Mouse (Mus musculus) embryonic facial prominence, embryonic 14.5 days (tissue): ENCODE results near the gene Paqr4. TPM values are rescaled to one million over a fixed set of nuclear protein-coding genes. Genes with fewer than 3 reads are reported as not detected.

Experiments
- ATAC-seq: fragments of 200-750 bp; cut with Nextera tagmentation; 2 replicates; pipeline ENCODE4 v1.8.0; 2017; ENCODE audit warnings: low read depth, moderate number of reproducible peaks, moderate TSS enrichment
- DNase-seq: peaks from one replicate; pipeline ENCODE4 v3.0.0-alpha.2; 2015; ENCODE audit warnings: low spot score
- H3K27ac ChIP-seq: fragments of 300-500 bp; sonication (generic); replicated peaks from 2 replicates; pipeline ENCODE4 v1.5.1; 2014; ENCODE audit warnings: low read depth, mild to moderate bottlenecking, low read length, moderate library complexity
- H3K27me3 ChIP-seq: fragments of 300-500 bp; sonication (generic); replicated peaks from 2 replicates; pipeline ENCODE4 v1.6.1; 2014; ENCODE audit warnings: low read length; ENCODE audit not compliant: control insufficient read depth, insufficient read depth
- H3K36me3 ChIP-seq: fragments of 300-500 bp; sonication (generic); 2 replicates; pipeline ENCODE4 v1.6.1; 2014; ENCODE audit warnings: low read length, mixed read lengths; ENCODE audit not compliant: control insufficient read depth, insufficient read depth
- H3K4me1 ChIP-seq: fragments of 300-500 bp; sonication (generic); 2 replicates; pipeline ENCODE4 v1.6.1; 2014; ENCODE audit warnings: antibody characterized with exemption, low read length; ENCODE audit not compliant: control insufficient read depth, insufficient read depth
- H3K4me2 ChIP-seq: fragments of 300-500 bp; sonication (generic); 2 replicates; pipeline ENCODE4 v1.6.1; 2014; ENCODE audit warnings: low read depth, mild to moderate bottlenecking, low read length, moderate library complexity, mixed read lengths
- H3K4me3 ChIP-seq: fragments of 300-500 bp; sonication (generic); 2 replicates; pipeline ENCODE4 v1.5.1; 2014; ENCODE audit warnings: low read depth, mild to moderate bottlenecking, low read length
- H3K9ac ChIP-seq: fragments of 300-500 bp; sonication (generic); 2 replicates; pipeline ENCODE4 v1.6.1; 2014; ENCODE audit warnings: low read depth, mild to moderate bottlenecking, low read length, moderate library complexity, mixed read lengths
- H3K9me3 ChIP-seq: fragments of 300-500 bp; sonication (generic); 2 replicates; pipeline ENCODE4 v1.6.1; 2016; ENCODE audit warnings: low read length; ENCODE audit not compliant: control insufficient read depth
- WGBS: fragments of 180-500 bp; shearing (Covaris S2); extraction: QIAGEN DNeasy Blood & Tissue Kit; methylation state at CpG from one replicate; pipeline ENCODE4 v1.1.7; 2014; 5-methylcytosine and 5-hydroxymethylcytosine counted together
- polyA plus RNA-seq: library from polyadenylated mRNA; unstranded; fragments of >200 nt; fragmentation: Nextera tagmentation; extraction: Ambion mirVana; gene quantifications from 2 replicates; pipeline ENCODE4 v1.2.1, GENCODE M21; 2014

Gene Paqr4
- 20.9 and 22.9 TPM in 2 replicates for polyA plus RNA-seq

- 7% methylated on average over 13 of the region's 13 CpGs for WGBS
- Histone ChIP-seq H3K27me3 (peaks cover 74% of the 10 kb centered on the region), H3K36me3 (no peaks in the 10 kb centered on the region; the same call in 1 of the 2 replicates), H3K9ac (peak within 1 kb of the TSS; percentile 69), H3K4me2 (peak within 1 kb of the TSS; percentile 97), H3K9me3 (no peaks in the 10 kb centered on the region), H3K4me3 (peak within 1 kb of the TSS; percentile 72), H3K27ac (no peak within 1 kb of the TSS; the same call in 1 of the 2 replicates), H3K4me1 (peaks cover 21% of the 10 kb centered on the region)
- DNase-seq (peak; percentile 29), ATAC-seq (peak; percentile 12)
Observed at GRCm38 (mm10) chr17:23740598-23741021, at the start of gene Paqr4. Gene Paqr4, minus strand, starts transcription at chr17:23740867.

- H3K36me3 ChIP-seq: no peaks in the 10 kb centered on the region
- peak overlapping the region; percentile 91 for H3K27ac ChIP-seq
- H3K9me3 ChIP-seq: no peaks in the 10 kb centered on the region
- ATAC-seq: no peak
- peak overlapping the region; percentile 83 for H3K4me2 ChIP-seq
- H3K4me3 ChIP-seq: peak overlapping the region; percentile 57
- H3K9ac ChIP-seq: peak overlapping the region; percentile 88
- no peak for DNase-seq
- WGBS: 22% methylated on average over 8 of the region's 8 CpGs
- H3K27me3 ChIP-seq: no peaks in the 10 kb centered on the region
- H3K4me1 ChIP-seq: peaks cover 19% of the 10 kb centered on the region
Observed at GRCm38 (mm10) chr17:23789749-23790268, 49.1 kb upstream of the Paqr4 start.

- ATAC-seq: no peak
- DNase-seq: no peak
- Histone ChIP-seq H3K4me3 (no peak overlapping the region), H3K4me1 (peaks cover 19% of the 10 kb centered on the region), H3K36me3 (no peaks in the 10 kb centered on the region), H3K9me3 (no peaks in the 10 kb centered on the region), H3K9ac (no peak overlapping the region), H3K27ac (no peak overlapping the region), H3K27me3 (no peaks in the 10 kb centered on the region), H3K4me2 (no peak overlapping the region)
- WGBS: 89% methylated on average over 4 of the region's 4 CpGs
Observed at GRCm38 (mm10) chr17:23788973-23789372, 48.3 kb upstream of the Paqr4 start.

- 21% methylated on average over 13 of the region's 13 CpGs for WGBS
- no peaks in the 10 kb centered on the region for H3K36me3 ChIP-seq
- H3K4me1 ChIP-seq: peaks cover 19% of the 10 kb centered on the region
- peak; percentile 24 for DNase-seq
- H3K9me3 ChIP-seq: no peaks in the 10 kb centered on the region
- no peaks in the 10 kb centered on the region for H3K27me3 ChIP-seq
- ATAC-seq: peak; percentile 23; the same call in 1 of the 2 replicates
- H3K4me2 ChIP-seq: peak overlapping the region; percentile 80
- H3K27ac ChIP-seq: peak overlapping the region; percentile 52
- peak overlapping the region; percentile 68 for H3K4me3 ChIP-seq
- peak overlapping the region; percentile 75 for H3K9ac ChIP-seq
Observed at GRCm38 (mm10) chr17:23786510-23786931, 45.9 kb upstream of the Paqr4 start.

- H3K36me3 ChIP-seq: no peaks in the 10 kb centered on the region
- peak within 1 kb of the TSS; percentile 75 for H3K9ac ChIP-seq
- peak; percentile 90 for ATAC-seq
- peak within 1 kb of the TSS; percentile 52 for H3K27ac ChIP-seq
- H3K4me3 ChIP-seq: peak within 1 kb of the TSS; percentile 68
- peak; percentile 93 for DNase-seq
- H3K4me2 ChIP-seq: peak within 1 kb of the TSS; percentile 80
- WGBS: 3% methylated on average over 36 of the region's 43 CpGs
- H3K9me3 ChIP-seq: no peaks in the 10 kb centered on the region
- peaks cover 16% of the 10 kb centered on the region for H3K4me1 ChIP-seq
- no peaks in the 10 kb centered on the region for H3K27me3 ChIP-seq
Observed at GRCm38 (mm10) chr17:23785561-23786471, 45.1 kb upstream of the Paqr4 start, which contains the start of gene Flywch2. Gene Flywch2, minus strand, starts transcription at chr17:23786081.

- H3K4me1 ChIP-seq: peaks cover 7% of the 10 kb centered on the region; the same call in 1 of the 2 replicates
- no peak overlapping the region for H3K4me2 ChIP-seq
- no peak overlapping the region for H3K4me3 ChIP-seq
Observed at GRCm38 (mm10) chr17:23783352-23783751, 42.7 kb upstream of the Paqr4 start.

GRCm38 (mm10) chr17:23778447-23778846 lies 37.8 kb upstream of the Paqr4 start:
- Histone ChIP-seq H3K9me3 (no peaks in the 10 kb centered on the region), H3K27ac (no peak overlapping the region), H3K9ac (no peak overlapping the region), H3K4me3 (no peak overlapping the region), H3K36me3 (no peaks in the 10 kb centered on the region), H3K27me3 (no peaks in the 10 kb centered on the region), H3K4me1 (no peaks in the 10 kb centered on the region), H3K4me2 (no peak overlapping the region)
- 54% methylated on average over 2 of the region's 2 CpGs for WGBS
- DNase-seq (no peak), ATAC-seq (no peak)

More at GRCm38 (mm10) chr17:23783352-23783751, 42.7 kb upstream of the Paqr4 start:
- Histone ChIP-seq H3K9ac (no peak overlapping the region), H3K27ac (no peak overlapping the region), H3K9me3 (no peaks in the 10 kb centered on the region), H3K27me3 (no peaks in the 10 kb centered on the region), H3K36me3 (no peaks in the 10 kb centered on the region)
- ATAC-seq: no peak
- DNase-seq: no peak

GRCm38 (mm10) chr17:23777141-23777540 lies 36.5 kb upstream of the Paqr4 start:
- Histone ChIP-seq H3K36me3 (no peaks in the 10 kb centered on the region), H3K9me3 (no peaks in the 10 kb centered on the region), H3K4me2 (no peak overlapping the region), H3K27ac (no peak overlapping the region), H3K27me3 (no peaks in the 10 kb centered on the region), H3K4me1 (no peaks in the 10 kb centered on the region), H3K4me3 (no peak overlapping the region), H3K9ac (no peak overlapping the region)
- ATAC-seq: no peak
- WGBS: 67% methylated on average over 2 of the region's 2 CpGs
- no peak for DNase-seq
